Mouse (Mus musculus) brain, embryonic 14.5 days (tissue): ENCODE data around the gene Pbld1.

Experiments
- CTCF ChIP-seq: fragments of 200-500 bp; IDR thresholded peaks from 2 replicates; pipeline ENCODE4 v1.5.1; 2012; ENCODE audit warnings: inconsistent platforms, mild to moderate bottlenecking, moderate library complexity, borderline replicate concordance; ENCODE audit not compliant: insufficient read depth, insufficient read length; ENCODE audit errors: extremely low read depth
- POLR2A ChIP-seq: fragments of 200-500 bp; IDR thresholded peaks from 2 replicates; pipeline ENCODE4 v1.6.1; 2012; ENCODE audit warnings: mild to moderate bottlenecking, inconsistent platforms, borderline replicate concordance; ENCODE audit not compliant: poor library complexity, insufficient read depth, insufficient read length, severe bottlenecking; ENCODE audit errors: extremely low read depth

- no peak for TF ChIP-seq CTCF
- no peak for TF ChIP-seq POLR2A
Observed at GRCm38 (mm10) chr10:63059862-63060261, at the start of gene Pbld1.
